Mouse (Mus musculus) spleen, adult 2 months (tissue): ENCODE measurements around the gene Slc39a11.

ENCODE experiments used
- CTCF ChIP-seq: fragments of 200-500 bp; IDR thresholded peaks from 2 replicates; pipeline ENCODE4 v1.5.1; 2011; ENCODE audit warnings: mild to moderate bottlenecking, inconsistent platforms; ENCODE audit not compliant: insufficient read depth, insufficient read length, insufficient replicate concordance; ENCODE audit errors: extremely low read depth
- POLR2A ChIP-seq: fragments of 200-500 bp; IDR thresholded peaks from 2 replicates; pipeline ENCODE4 v1.6.1; 2011; ENCODE audit warnings: low read depth, low read length, inconsistent platforms

GRCm38 (mm10) chr11:113537715-113538114, 112.2 kb downstream of the Slc39a11 start:
- TF ChIP-seq POLR2A (no peak), CTCF (no peak)
